Mouse (Mus musculus) kidney, adult 2 months (tissue): Measurements from ENCODE around the gene Morc2b. TPM values are rescaled to one million over a fixed set of nuclear protein-coding genes. Genes with fewer than 3 reads are reported as not detected.
"Not testable (repeated sequence)": the region's sequence is repeated elsewhere in the genome, so short reads cannot be mapped to it uniquely, and the experiment has no call there.

Experiments
- DNase-seq: peaks from one replicate; pipeline ENCODE4 v3.0.0; 2021
- H3K27ac ChIP-seq: fragments of 200-500 bp; 2 replicates; pipeline ENCODE4 v1.5.1; 2012; ENCODE audit warnings: low read depth, low read length, control low read depth, inconsistent platforms; ENCODE audit not compliant: insufficient read depth
- H3K27me3 ChIP-seq: fragments of 200-500 bp; replicated peaks from 2 replicates; pipeline ENCODE4 v1.6.1; 2012; ENCODE audit warnings: mild to moderate bottlenecking, moderate library complexity, low read length, inconsistent platforms; ENCODE audit not compliant: control insufficient read depth, insufficient read depth
- H3K36me3 ChIP-seq: fragments of 200-500 bp; 2 replicates; pipeline ENCODE4 v1.6.1; 2012; ENCODE audit warnings: mild to moderate bottlenecking, moderate library complexity, low read length, inconsistent platforms; ENCODE audit not compliant: control insufficient read depth, insufficient read depth
- H3K4me1 ChIP-seq: fragments of 200-500 bp; 2 replicates; pipeline ENCODE4 v1.6.1; 2011; ENCODE audit warnings: low read length; ENCODE audit not compliant: control insufficient read depth, insufficient read depth
- H3K4me3 ChIP-seq: fragments of 200-500 bp; 2 replicates; pipeline ENCODE4 v1.5.1; 2011; ENCODE audit warnings: mild to moderate bottlenecking, low read depth, low read length, control low read depth; ENCODE audit not compliant: insufficient read depth
- CTCF ChIP-seq: fragments of 200-500 bp; conservative IDR thresholded peaks from 2 replicates; pipeline ENCODE4 v1.5.1; 2011; ENCODE audit warnings: low read depth, mild to moderate bottlenecking, control low read depth, low read length, moderate library complexity, mixed read lengths; ENCODE audit not compliant: insufficient read depth, insufficient read length
- POLR2A ChIP-seq: fragments of 200-500 bp; IDR thresholded peaks from one replicate; pipeline ENCODE4 v1.6.1; 2011; ENCODE audit warnings: low read depth, low read length, control low read depth
- WGBS: fragments of 180-500 bp; shearing (Covaris S2); methylation state at CpG from one replicate; pipeline ENCODE4 v1.1.7; 2018; 5-methylcytosine and 5-hydroxymethylcytosine counted together
- polyA plus RNA-seq: library from polyadenylated mRNA; depleted of rRNA; stranded (reverse); fragments of >200 nt; gene quantifications from 2 replicates; pipeline ENCODE4 v1.2.3, GENCODE M21; 2012; rRNA removed

Gene Morc2b
- 0.01 TPM in 1 of 2 replicates, not detected in the other for polyA plus RNA-seq

DNA sequence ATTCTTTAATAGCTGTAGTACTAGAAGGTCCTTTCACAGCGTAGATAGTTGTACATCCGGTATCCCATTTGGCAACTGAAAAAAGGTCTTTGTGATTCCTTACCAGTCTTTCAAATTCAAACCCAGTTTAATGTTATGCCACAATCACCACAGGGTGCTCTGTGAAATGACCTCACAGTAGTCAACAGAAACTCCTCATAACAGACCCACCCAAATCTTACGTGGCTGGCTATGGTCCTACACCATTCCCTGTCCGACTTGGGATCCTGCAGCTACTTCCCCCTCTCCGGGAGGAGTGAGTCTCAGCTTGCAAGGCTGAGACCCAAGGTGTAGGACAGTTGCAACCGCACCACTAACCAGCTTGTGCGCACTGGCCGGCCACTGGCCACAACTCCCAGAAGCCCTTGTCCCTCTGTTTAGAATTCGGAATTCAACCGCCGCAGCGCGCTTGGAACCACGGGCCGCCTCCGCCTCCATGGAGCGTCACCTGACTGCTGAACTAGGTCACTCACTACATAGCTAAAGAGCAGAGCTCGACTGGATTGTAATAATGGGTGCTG is at the start of gene Morc2b:
Morc2b (minus strand) TSS at position 423 of the 560 bp plus-strand sequence.
- H3K4me1 ChIP-seq = no peaks in the 10 kb centered on the region
- TF ChIP-seq POLR2A (no peak), CTCF (no peak)
- 77% methylated on average over 18 of the region's 18 CpGs for WGBS
- no peaks in the 10 kb centered on the region for H3K27me3 ChIP-seq
- no peak for DNase-seq
- H3K36me3 ChIP-seq = no peaks in the 10 kb centered on the region
- H3K4me3 ChIP-seq = no peak within 1 kb of the TSS
- no peak within 1 kb of the TSS for H3K27ac ChIP-seq

DNA sequence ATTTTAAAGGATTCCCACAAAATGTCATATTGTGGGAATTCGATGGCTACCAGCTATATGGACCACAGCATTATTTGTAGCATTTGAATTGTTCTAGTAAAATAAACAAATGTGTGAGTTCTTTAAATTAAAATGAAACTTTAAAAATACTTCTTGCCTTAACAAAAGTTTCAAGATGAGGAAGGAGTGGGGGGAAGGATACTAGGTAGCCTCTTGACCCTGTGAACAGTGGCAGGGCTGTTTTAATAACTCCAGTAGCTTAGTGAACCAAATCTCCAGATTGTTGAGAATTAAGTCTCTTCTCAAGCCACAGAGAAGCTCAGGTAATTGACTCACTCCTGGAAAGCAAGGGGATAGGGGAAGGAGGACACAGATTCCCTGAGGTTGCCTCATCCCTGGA is 28.7 kb upstream of the Morc2b start, which contains the start of gene Olfr55:
Olfr55 (plus strand) TSS at position 301 of the 400 bp plus-strand sequence.
- not testable (repeated sequence) for H3K27ac ChIP-seq, DNase-seq, H3K4me1 ChIP-seq, H3K27me3 ChIP-seq, H3K36me3 ChIP-seq, H3K4me3 ChIP-seq
- WGBS = 91% methylated on average over 1 of the region's 1 CpGs

DNA sequence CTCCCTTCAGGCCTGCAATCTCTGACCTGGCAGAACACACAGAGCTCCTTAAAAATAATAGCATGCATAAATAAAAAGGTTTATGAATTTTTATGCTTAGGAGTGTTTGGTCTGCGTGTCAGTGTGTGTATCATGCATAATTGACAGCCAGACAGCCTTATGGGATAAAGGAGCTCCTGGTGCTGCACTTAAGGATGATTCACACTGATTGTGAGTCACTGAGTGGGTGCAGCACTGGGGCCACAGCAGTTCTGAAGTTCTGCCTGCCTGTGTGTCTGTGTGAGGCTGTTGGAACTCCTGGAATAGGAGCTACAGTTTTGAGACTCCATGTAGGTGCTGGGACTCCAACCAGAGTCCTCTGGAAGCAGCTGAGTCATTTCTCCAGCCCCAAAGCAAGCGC is 13.2 kb downstream of the Morc2b start:
- Histone ChIP-seq H3K27ac (no peak overlapping the region), H3K27me3 (no peaks in the 10 kb centered on the region), H3K4me1 (no peaks in the 10 kb centered on the region), H3K36me3 (no peaks in the 10 kb centered on the region), H3K4me3 (no peak overlapping the region)
- WGBS = 51% methylated on average over 2 of the region's 2 CpGs
- TF ChIP-seq POLR2A (no peak), CTCF (no peak)
- DNase-seq = no peak

DNA sequence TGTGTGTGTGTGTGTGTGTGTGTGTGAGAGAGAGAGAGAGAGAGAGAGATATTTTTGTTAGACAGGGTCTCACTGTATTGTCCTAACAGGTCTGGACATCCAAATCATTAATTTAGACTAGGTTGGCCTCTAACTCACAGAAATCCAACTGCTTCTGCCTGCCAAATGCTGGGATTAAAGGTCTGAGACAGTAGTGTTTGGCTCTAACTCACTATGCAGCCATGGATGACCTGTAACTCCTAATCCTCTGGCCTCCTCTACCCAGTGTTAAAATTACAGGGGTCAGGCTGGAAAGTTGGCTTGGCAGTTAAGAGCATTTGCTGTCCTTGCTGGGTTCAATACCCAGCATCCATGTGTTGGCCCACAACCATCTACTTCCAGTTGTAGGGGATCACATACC is 14.9 kb downstream of the Morc2b start:
- no peaks in the 10 kb centered on the region for H3K36me3 ChIP-seq
- no peak overlapping the region for H3K27ac ChIP-seq
- no peaks in the 10 kb centered on the region for H3K4me1 ChIP-seq
- peak; percentile 60 for DNase-seq
- H3K4me3 ChIP-seq = no peak overlapping the region
- H3K27me3 ChIP-seq = no peaks in the 10 kb centered on the region
- no peak for TF ChIP-seq CTCF
- TF ChIP-seq POLR2A = no peak

DNA sequence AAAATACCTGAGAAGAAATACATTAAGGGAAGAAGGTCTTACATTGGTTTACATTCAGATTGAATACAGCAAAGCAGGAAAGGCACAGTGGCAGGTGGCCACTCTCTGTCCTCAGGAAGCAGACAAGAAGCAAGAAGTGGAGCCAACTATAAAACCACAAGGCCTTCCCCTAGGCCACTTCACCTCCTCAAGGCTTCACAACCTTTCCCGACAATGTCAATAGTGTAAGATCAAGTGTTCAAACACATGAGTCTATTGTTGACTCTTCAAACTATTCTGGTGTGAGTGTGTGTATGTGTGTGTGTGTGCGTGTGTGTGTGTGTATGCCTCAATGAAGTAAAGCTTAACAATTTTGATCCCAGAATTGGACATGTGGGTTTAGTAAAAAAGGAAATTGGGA is 42.1 kb downstream of the Morc2b start:
- H3K36me3 ChIP-seq = no peaks in the 10 kb centered on the region
- H3K4me1 ChIP-seq = peaks cover 7% of the 10 kb centered on the region
- no peak overlapping the region for H3K4me3 ChIP-seq
- H3K27me3 ChIP-seq = no peaks in the 10 kb centered on the region
- no peak overlapping the region for H3K27ac ChIP-seq
- 97% methylated on average over 2 of the region's 2 CpGs for WGBS
- TF ChIP-seq CTCF (no peak), POLR2A (no peak)
- DNase-seq = no peak

DNA sequence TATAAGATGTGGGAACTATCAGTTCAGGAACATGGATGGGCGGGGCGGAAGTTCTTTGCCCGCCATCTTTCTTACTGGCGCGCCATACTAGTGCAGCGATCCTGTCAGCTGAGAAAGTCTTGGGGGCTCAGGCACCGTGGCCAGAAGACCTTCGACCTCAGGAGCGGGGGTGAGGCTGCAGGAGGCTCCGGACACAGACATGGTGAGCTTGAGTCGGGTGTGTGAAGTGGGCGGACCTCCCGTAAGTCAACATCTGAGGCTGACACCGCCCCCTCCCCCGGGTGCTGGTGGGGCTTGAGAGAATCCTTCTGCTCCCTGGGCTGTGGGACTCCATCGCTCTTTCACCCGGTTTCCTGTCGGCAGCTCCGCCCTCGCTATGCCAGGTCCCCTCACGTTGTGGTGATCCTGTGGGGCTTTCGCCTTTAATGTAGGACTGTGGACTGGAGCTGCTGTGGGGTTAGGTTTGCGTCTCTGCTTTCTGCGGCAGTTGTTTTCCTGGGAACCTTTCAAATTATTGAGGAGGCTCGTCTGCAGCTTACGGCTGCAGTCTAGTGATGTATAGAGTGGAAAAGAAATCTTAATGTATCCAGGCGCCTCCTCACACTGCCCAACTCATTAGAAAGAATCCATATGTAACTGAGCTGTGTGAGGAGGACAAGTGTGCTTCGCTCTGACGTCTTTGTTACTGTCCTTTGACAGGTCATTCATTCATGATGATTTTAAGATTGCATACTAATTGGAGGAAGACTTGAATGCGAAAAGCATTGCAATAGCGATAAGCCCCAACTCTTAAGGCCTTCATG is 46.9 kb downstream of the Morc2b start:
- Histone ChIP-seq H3K4me3 (peak overlapping the region; percentile 74), H3K27me3 (no peaks in the 10 kb centered on the region), H3K27ac (peak overlapping the region; percentile 62), H3K36me3 (no peaks in the 10 kb centered on the region), H3K4me1 (peaks cover 7% of the 10 kb centered on the region)
- TF ChIP-seq POLR2A (no peak), CTCF (no peak)
- WGBS = 2% methylated on average over 31 of the region's 31 CpGs
- peak; percentile 93 for DNase-seq

DNA sequence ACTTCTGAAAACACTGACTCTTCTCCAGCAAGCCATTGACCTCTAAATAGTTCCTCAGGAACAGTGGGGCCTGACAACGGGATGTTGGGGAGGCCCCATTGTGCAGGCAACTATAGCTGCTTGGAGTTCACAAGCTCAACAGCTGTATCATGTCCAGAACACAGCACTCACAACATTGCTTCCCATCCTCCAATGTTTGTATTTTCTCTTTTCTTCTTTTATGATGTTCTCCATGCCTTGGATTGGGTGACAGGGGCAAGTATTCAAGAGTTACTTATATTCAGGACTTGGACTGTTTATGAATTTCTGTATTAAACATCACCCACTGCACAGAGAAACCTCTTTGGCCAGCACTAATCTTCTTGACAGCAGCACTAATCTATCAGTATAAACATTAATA is 47.9 kb downstream of the Morc2b start:
- H3K36me3 ChIP-seq = no peaks in the 10 kb centered on the region
- TF ChIP-seq CTCF = no peak
- no peak for TF ChIP-seq POLR2A
- H3K4me1 ChIP-seq = peaks cover 7% of the 10 kb centered on the region
- DNase-seq = peak; percentile 3
- WGBS = 76% methylated on average over 1 of the region's 1 CpGs
- H3K4me3 ChIP-seq = no peak overlapping the region
- H3K27me3 ChIP-seq = no peaks in the 10 kb centered on the region
- H3K27ac ChIP-seq = no peak overlapping the region
